Mouse (Mus musculus): ENCODE measurements around the gene Apof.
A peak's percentile ranks its signal among the peaks of the same experiment; 100 is the strongest.
"Not testable (repeated sequence)": the region's sequence is repeated elsewhere in the genome, so short reads cannot be mapped to it uniquely, and the experiment has no call there.

Gene Apof

DNA sequence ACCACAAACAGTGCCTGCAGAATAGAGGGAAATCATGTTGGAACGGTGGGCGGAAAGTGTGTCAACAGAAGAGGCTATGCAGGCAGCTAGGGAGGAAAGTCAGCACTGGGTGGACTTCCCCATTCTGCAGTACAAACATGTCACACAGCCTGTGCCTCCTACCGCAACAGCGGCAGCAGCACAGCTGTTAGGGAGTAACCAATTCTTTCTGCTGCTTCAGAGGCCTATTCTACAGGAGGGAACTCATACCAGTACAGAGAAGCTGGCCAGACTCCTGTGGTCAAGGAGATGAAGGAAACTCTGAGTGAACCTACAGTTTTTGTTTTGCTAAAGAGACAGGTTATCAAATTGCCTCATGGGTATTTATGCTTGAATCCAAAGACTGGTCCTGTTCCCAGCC is 9.5 kb upstream of the Apof start:
- no peak for DNase-seq (ENCODE audit: low spot score)

DNA sequence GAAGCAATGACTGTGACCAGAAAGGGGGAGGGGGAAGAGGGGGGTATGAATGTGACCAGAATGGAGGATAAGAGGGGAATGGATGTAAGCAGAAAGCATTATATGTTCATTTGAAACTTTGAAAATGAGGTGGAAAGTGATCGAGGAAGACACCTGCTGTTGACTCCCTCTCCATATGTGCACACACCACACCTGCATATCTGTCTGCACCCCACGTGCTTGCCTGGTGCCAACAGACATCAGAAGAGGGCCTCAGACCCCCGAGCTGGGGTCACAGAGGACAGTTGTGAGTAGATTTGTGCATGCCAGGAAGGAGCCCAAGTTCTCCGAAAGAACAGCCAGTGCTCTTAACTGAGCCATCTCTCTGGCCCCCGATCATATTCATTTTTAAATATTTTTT is 8.5 kb upstream of the Apof start:
- no peak for DNase-seq (ENCODE audit: low spot score)

DNA sequence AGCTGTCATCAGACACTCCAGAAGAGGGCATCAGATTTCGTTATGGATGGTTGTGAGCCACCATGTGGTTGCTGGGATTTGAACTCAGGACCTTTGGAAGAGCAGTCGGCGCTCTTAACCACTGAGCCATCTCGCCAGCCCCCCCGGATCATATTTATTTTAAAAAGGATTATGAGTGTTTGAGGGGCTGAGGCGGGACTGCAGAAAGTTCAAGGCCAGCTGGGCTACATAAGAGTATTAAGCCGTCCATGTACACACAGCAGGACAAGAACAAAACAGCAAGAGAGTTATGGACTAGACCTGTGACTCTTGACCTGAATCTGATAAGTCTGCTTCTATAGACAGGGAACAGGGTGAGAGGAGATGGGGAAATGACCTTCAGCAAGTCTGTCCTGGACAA is 8.1 kb upstream of the Apof start:
- not testable (repeated sequence) for DNase-seq (ENCODE audit: low spot score)

DNA sequence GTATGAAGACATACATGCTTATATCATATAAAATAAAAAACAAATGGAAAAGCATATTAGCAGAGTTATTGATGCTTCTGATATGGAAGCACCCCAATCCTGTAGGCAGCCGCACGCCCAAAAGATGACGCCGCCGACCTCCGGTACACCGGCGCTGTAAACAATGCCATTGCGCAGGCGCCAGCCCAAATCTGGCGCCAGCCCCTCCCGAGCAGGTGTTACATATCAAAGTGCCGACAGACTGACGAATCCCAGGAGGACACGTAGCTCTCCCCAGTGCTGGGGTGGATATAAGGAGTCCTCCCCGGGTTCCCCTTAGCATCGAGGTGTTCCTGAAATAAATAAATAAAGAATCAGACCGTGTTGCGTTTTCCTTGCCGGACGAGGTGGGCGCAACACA is 6.2 kb upstream of the Apof start:
- no peak for DNase-seq (ENCODE audit: low spot score)

DNA sequence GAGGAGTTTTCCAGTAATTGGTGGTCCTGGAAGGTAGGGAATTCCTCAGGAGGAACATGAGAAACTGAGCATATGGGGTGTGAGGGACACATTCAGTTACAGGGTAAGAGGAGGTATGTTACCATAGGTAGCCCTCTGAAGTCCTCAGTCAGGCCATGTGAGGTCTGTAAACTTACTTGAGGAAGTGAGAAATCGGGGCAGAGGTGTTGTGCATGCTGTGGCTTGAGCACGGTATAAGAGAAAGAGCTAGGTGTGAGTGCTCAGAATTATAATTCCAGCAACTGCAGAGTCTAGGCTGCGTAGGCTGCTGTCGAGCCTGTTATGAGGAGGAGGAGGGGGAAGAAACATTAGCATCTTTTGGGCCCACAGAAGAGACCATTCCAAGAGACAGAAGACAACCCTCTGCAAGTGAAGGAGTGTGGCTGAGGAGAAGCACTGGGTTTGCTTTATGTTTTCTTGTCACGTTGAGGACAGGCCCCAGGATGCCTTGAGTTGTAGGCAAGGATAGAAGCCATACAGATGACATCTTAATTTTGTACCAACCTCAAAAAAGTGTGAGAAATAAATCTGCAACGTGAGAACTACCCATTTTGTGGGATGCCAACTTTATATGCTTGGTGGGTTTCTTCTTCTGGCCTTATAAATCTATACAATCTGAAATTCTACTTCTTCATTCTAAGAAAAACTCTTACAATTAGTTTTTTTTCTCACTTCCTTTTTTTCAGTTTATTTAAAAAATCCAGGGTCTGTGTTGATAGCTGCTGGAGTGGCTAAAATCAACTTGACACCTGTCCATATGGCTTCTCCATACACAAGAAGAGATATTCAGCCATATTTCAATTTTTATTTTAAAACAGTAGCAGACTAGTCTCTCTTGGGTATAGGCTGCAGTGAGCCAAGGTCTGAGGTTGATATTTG is 4.8 kb upstream of the Apof start:
- DNase-seq (ENCODE audit: low spot score): no peak

DNA sequence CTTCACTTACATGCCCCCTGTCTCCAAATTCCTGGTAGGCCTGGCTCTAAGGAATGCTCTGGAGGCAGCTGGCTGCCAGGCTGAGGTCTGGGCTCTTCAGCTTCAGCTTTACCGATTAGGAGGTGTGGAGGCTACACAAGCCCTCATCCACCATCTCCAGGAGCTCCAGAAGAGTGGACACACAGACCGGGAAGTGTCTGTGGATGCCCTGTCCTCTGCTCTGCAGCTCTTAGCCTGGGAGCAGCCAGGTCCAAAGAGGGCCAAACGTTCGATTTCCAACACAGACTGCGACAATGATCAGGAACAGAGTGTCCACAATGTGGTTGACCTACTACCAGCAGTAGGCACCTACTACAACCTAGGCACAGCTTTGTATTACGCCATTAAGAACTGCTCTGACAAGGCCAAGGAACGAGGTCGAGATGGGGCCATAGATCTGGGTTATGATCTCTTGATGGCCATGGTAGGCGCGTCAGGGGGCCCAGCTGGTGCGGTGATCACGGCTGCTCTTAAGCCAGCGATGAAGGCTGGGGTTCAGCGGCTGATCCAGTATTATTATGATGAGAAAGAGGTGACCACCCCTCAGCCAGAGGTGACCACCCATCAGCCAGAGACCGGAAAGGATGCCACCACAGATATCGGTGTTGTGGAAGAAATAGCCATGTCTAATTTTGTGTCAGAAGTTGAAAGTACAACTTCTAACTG is 887 bp downstream of the Apof start:
- DNase-seq (ENCODE audit: low spot score): no peak

DNA sequence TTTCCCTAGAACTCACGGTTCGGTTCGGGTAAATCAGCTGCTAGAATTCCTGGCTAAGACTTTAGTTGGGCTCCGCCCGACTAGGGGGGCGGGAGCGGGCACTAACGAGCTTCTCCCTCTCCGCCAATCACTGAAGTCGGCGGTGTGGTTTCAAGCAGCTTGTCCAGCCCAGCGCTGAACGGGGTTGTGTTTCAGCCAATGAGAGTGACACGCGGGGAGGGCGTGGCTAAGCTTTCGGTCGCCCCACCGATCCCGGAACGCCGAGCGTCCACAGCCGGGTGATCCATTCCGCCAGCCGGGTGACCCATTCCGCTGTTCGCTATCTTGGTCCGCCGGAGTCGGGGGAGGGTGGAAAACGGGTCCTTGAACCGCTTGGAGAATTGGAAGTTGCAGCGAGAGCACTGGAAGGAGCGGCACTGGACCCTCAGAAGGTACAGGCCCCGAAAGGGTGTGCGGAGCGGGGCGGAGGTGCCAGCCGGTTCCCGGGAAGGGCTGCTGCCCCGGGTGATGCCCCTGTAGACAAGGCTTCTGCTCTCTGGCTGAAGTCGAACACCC is 1.9 kb downstream of the Apof start, which contains the start of gene Stat2:
Gene Stat2, plus strand, starts transcription at position 273 of the 555 bp plus-strand sequence.
- DNase-seq (ENCODE audit: low spot score): peak; percentile 81

DNA sequence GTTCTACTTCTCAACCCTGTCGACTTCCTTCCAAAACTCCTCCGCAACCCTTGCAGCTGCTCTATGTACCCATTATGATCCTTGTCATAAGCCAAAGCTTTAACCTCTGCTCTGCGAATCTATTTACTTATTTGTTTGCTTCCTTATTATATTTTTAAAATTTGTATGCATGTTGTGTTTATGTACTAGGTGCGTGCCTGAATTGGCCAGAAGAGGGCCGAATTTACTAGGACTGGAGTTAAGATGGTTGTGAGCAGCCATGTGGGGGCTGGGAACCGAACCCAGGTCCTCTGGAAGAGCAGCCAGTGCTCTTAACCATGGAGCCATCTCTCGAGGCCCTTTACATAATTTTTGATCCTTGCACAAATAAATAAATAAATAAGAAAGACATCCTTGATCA is 2.4 kb downstream of the Apof start:
- no peak for DNase-seq (ENCODE audit: low spot score)

DNA sequence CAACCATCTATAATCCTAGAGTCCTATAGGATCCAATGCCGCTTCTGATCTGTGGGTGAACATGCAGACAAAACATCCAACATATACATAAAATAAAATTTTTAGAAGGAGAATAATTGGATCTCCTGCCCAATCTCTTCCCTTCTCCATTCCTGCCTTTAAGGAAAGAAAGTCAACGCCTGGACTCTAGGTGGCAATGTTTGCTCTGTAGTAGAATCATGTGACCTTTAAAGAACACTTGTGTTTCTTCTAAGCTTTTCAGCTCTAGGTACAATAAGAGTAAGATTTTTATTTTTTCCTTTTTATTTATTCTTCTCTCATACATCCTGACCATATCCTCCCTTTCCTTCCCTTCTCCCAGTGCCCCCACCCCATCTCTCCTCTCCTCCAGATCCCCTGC is 3.4 kb downstream of the Apof start:
- DNase-seq (ENCODE audit: low spot score): no peak

DNA sequence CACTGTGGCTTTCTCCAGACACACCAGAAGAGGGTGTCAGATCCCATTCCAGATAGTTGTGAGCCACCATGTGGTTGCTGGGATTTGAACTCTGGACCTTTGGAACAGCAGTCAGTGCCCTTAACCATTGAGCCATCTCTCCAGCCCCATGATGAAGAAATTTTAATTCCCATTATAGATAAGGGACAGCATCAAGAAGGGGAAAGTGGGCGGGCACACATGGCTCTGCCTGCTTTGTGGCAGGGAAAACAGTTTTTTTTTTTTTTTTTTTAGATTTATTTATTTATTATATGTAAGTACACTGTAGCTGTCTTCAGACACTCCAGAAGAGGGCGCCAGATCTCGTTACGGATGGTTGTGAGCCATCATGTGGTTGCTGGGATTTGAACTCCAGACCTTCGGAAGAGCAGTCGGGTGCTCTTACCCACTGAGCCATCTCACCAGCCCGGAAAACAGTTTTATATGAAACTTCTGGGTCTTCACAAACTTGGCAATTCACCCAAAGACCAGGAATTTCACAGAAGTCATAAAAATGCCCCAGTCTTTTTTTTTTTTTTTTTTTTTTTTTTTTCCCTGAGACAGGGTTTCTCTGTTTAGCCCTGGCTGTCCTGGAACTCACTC is 4.5 kb downstream of the Apof start:
- not testable (repeated sequence) for DNase-seq (ENCODE audit: low spot score)

DNA sequence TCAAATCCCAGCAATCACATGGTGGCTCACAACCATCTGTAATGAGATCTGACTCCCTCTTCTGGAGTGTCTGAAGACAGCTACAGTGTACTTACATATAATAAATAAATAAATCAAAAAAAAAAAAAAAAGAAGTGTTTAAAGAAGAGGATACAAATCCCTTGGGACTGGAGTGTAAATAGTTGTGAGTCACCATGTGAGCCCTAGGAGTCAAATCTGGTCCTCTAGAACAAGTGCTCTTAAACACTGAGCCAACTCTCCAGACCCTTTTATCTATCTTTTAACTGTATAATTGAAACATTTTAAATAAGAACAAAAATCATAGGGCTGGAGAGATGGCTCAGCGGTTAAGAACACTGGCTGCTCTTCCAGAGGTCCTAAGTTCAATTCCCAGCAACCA is 6.9 kb downstream of the Apof start:
- not testable (repeated sequence) for DNase-seq (ENCODE audit: low spot score)

DNA sequence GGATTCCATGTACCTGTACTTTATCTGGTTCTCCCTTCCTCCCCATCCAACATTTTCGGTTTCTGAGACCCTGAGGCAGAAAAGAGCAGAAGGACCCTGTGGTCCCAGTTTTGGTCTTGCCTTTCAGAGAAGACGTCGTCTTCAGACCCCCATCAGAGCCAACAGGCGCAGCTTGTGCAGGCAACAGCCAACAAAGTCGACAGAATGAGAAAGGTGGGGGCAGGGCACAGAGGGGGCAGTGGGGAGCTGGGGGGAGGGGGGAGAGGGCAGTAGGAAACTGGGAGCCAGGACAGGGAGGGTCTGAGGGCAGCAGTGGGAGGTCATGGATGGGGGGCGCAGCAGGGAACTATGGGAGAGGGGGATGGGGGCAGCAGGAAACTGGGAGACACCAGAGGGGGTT is 9.7 kb downstream of the Apof start:
- no peak for DNase-seq (ENCODE audit: low spot score)

DNA sequence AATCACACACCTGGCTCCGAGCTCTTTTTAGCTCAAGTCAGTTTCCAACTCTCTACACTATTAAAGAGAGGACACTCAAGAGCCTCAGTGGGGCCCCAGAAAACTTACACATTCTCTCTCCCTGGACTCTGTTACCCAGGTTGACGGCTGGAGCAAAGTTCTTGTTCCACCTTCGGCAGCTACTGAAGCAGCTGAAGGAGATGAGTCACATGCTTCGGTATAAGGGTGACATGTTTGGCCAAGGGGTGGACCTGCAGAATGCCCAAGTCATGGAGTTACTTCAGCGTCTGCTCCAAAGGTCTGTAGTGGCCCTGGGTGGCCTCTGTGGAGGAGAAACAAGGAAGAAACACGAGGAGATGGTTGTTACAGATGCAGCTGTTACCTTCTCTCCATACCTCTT is 12.5 kb downstream of the Apof start:
- DNase-seq (ENCODE audit: low spot score): no peak

DNA sequence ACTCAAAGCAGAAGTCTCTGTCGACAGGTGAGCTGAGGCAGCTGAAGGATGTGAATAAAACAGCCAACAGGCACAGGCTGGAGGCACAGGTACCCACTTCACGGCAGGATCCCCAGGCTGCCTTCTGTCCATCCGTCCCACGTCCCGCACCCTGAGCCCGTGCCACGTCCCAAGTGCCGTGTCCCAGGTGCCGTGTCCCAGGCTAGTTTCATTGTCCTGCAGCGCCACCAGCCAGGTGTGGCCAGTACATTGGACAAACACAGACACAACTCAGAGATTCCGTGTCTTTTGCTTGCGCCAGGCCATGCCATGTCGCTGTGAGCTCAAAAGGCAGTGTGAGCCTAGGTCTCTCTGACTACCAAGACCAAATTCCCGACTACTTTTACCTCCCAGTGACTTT is 13.2 kb downstream of the Apof start:
- DNase-seq (ENCODE audit: low spot score): no peak

DNA sequence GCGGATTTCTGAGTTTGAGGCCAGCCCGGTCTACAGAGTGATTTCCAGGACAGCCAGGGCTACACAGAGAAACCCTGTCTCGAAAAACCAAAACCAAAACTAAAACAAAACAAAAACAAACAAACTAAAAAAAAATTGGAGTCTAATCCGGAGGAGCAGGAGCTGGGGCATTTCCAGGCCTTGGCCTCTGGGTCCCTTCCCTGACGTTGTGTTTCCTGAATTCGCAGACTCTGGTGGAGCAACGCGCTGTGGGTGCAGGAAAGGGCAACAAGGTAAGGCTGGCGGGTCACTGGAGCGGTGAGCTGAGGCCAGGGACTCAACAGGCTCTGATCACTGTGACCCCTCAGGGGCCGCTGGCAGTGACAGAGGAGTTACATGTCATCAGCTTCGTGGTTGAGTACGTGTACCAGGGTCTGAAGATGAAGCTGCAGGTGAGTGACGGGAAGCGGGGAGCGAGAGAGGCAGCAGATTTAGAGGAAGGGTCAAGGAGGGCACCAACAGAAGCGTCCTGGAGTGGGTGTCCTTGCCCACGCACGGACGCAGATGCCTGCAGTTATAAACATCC is 14.5 kb downstream of the Apof start:
- DNase-seq (ENCODE audit: low spot score): no peak

DNA sequence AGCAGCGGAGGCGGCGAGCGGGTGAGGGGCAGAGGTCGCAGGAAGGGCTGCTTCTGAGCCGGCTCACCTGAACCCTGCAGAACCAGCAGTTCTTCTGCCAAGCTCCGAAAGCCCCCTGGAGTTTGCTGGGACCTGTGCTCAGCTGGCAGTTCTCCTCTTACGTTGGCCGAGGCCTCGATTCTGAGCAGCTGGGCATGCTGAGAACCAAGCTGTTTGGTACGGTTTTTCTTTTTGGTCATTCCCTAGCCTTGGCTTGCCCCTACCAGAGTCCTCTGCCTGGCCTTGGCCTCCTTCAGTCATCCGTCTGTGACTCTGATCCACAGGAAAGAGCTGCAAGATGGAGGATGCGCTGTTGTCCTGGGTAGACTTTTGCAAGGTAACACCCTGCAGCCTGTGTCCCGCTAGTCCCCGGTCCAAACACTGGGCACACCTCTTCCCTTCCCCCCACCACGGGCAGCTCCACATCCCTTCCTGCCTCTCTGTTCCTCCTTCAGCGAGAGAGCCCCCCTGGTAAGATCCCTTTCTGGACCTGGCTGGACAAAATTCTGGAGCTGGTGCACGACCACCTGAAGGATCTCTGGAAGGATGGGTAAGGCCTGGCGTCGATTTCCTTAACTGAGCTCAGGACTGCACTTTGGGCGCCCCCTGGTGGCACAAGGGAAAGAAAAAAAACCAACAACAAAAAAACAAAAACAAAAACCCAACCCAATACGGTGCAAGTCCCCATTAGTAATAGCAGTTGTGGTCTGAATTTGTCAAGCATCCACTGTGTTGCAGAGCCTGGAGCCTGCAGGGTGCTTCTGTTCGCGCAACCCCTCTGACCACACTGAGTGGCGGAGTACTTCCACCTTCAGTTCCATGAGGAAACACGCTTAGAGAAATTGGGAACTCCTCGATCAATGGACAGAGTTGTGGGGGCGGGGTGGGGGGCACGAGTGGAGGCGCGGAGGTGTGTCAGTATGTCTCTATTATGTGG is 15.4 kb downstream of the Apof start:
- peak; percentile 49 for DNase-seq (ENCODE audit: low spot score)

DNA sequence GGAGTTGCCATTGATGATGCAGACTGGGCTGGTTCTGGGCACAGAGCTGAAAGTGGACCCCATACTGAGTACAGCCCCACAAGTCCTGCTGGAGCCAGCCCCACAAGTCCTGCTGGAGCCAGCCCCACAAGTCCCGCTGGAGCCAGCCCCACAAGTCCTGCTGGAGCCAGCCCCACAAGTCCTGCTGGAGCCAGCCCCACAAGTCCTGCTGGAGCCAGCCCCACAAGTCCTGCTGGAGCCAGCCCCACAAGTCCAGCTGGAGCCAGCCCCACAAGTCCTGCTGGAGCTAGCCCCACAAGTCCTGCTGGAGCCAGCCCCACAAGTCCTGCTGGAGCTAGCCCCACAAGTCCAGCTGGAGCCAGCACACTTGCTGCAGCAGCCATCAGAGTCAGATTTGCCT is 22.1 kb downstream of the Apof start:
- not testable (repeated sequence) for DNase-seq (ENCODE audit: low spot score)

DNA sequence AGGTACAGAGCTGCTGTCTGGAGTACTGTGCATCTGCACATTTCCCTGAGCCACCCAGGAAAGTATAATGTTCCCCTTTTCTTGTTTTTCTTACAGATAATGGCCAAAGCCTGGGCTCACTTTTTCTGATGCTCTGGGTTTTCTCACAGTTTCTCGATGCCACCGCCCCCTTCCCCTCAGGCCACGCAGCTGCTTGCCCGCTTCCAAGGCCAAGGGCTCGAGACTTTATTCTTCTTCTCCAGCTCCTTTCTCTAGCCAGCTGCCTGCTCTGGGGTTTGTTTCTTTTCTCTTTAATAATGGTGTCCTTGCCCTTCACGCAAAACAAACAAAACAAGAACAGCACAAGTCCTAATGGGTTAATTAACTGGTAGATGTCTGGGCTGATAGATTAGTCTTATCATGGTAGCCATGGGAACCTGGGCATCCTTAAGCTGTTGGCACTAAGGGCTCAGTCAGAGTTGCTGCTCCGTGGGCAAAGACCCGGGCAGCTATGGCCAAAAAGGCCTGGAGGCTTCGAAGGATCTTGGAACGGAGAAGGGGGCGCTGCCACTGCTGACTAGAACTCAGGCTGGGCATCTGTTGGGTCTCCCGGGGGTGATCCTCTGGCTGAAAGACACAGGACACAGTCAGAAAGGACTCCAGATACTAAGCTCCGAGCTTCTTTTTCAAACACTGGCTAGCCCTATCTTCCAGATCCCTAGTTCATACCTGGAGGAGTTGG is 28.1 kb downstream of the Apof start:
- DNase-seq (ENCODE audit: low spot score): no peak

DNA sequence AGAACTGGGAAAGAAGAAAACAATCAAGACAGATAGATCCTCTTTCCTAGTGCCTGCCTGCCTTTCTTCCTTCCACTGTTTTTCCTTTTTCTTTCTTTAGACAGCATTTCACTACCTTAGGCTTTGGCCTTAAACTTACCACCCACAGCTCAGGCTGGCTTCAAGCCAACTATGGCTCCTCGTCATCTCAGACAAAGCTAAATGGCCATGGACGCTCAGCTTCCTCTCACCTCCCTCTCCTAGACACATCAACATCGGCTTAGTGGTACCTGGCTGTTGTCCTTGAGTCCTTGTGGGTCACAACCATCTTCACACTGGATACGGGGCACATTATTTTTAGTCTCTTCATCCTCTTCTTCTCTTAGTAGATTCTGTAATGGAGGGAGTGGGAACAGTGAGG is 28.8 kb downstream of the Apof start:
- no peak for DNase-seq (ENCODE audit: low spot score)

DNA sequence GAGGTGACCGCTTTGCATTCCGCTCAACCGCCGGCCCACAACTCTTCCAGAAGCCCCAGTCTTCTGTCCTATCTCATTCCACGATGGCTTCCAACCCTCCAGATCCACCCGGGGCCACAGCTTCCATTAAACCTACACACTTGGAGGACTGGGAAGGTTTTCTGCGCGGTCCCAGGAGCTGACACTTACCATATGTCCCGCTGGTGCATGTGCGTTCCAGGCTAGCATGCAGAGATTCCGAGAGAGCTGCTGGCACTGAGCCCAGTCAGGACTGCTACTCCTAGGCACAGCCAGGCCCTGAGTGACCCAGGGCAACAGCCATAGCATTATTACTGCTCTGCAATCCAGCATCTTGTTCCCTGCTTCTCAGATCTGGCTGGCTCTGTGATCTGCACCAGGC is 29.2 kb downstream of the Apof start:
- no peak for DNase-seq (ENCODE audit: low spot score)
